Mouse (Mus musculus): ENCODE measurements at regions not wholly inside any gene's neighbourhood (a gene's known extent, or its start where the extent isn't known, plus 50 kb on each side); places are given as distances from the start of the nearest gene placed in this dataset.

DNA sequence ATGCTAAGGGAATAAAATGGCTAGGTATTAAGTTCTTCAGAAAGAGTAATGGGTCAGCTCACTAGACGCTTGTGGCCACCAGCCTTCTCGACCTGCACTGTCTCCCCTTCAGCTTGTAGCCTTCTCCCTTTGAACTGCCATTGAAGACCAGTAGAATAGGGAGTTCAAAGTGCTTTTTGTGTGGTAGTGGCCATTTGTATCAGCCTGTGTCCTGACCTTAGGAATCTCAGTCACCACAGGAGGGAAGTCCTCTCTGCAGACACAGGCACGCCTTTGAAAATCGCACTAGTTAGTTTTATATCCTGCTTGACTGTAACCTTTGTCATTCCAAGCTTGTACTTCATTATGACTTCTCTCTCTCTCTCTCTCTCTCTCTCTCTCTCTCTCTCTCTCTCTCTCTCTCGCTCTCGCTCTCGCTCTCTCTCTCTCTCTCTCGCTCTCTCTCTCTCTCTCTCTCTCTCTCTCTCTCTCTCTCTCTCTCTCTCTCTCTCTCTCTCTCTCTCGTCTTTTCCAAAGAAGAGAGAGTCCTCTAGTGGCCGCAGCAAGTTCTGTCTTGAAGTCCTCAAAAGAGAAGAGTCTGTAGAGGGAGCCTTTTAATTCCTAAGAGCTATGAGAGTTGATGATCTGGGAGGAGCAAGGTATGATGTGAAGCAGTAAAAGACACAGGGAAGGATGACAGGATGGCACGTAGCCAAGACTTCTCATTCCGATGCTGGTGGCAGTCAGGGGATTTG, 147.6 kb upstream of the Usp25 start:
- H3K4me2 ChIP-seq (ENCODE audit: low read length) = peak overlapping the region; percentile 19; the same call in 1 of the 2 replicates
- H3K9me3 ChIP-seq (replicated peaks; ENCODE audit: control insufficient read depth, low read length) = no peaks in the 10 kb centered on the region
- H3K4me1 ChIP-seq (ENCODE audit: control insufficient read depth, insufficient read depth, low read length) = no peaks in the 10 kb centered on the region
- no peak overlapping the region for H3K27ac ChIP-seq (ENCODE audit: low read depth, low read length)
- DNase-seq (ENCODE audit: low spot score) = peak; percentile 84
- no peaks in the 10 kb centered on the region for H3K27me3 ChIP-seq (replicated peaks; ENCODE audit: control insufficient read depth, insufficient read depth, low read length)
- H3K36me3 ChIP-seq (ENCODE audit: control insufficient read depth, insufficient read depth, low read length) = no peaks in the 10 kb centered on the region
- H3K9ac ChIP-seq (ENCODE audit: low read length) = no peak overlapping the region
- 28% methylated on average over 7 of the region's 12 CpGs for WGBS
- H3K4me3 ChIP-seq (ENCODE audit: low read depth, low read length) = no peak overlapping the region
- ATAC-seq = peak; percentile 87

DNA sequence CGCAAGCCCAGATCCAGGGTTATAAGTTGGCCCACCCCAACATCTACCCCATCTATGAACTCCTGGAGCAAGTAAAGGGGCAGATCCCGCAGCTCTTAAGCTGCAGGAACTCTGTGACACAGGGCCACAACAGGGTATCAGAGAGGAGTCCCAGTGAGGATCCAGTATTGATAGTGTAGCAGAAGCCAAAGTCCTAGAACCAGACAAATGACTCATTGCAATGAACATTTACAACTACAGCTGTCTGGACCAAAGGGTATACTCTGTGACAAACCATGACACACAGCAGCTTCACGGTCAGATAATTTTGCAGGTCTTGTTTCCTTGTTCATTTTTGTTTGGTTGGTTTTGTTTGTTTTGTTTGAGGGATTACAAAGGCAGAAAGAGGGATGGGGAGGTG, 149.1 kb upstream of the Usp25 start:
- no peak overlapping the region for H3K9ac ChIP-seq (ENCODE audit: low read length)
- H3K4me2 ChIP-seq (ENCODE audit: low read length) = no peak overlapping the region
- H3K9me3 ChIP-seq (replicated peaks; ENCODE audit: control insufficient read depth, low read length) = no peaks in the 10 kb centered on the region
- no peak overlapping the region for H3K27ac ChIP-seq (ENCODE audit: low read depth, low read length)
- no peak overlapping the region for H3K4me3 ChIP-seq (ENCODE audit: low read depth, low read length)
- H3K27me3 ChIP-seq (replicated peaks; ENCODE audit: control insufficient read depth, insufficient read depth, low read length) = no peaks in the 10 kb centered on the region
- WGBS = 94% methylated on average over 3 of the region's 3 CpGs
- no peaks in the 10 kb centered on the region for H3K36me3 ChIP-seq (ENCODE audit: control insufficient read depth, insufficient read depth, low read length)
- ATAC-seq (no peak), DNase-seq (ENCODE audit: low spot score) (no peak)
- no peaks in the 10 kb centered on the region for H3K4me1 ChIP-seq (ENCODE audit: control insufficient read depth, insufficient read depth, low read length)

DNA sequence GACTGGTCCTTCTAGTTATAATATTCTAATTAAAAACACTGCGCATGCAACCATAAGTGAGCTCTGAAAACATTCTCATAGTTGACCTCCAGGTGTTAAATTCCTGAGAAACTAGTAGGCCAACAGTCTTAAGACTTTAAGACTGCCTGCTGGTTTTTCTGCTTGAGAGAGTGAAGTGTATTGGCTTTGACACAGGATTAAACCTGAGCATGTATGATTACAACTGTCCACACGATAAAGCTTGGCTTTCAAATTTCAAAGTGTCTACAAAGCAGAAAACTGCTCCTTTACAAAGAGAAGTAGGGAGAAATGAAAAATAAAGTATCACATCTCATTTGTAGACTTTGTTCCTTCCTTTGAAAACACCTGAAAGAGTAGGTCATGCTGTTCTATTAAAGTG, 157.7 kb upstream of the Usp25 start:
- 65% methylated on average over 2 of the region's 2 CpGs for WGBS
- no peak for ATAC-seq
- Histone ChIP-seq H3K4me1 (ENCODE audit: control insufficient read depth, insufficient read depth, low read length) (no peaks in the 10 kb centered on the region), H3K27me3 (replicated peaks; ENCODE audit: control insufficient read depth, insufficient read depth, low read length) (no peaks in the 10 kb centered on the region), H3K4me3 (ENCODE audit: low read depth, low read length) (no peak overlapping the region), H3K9ac (ENCODE audit: low read length) (no peak overlapping the region), H3K27ac (ENCODE audit: low read depth, low read length) (no peak overlapping the region), H3K4me2 (ENCODE audit: low read length) (no peak overlapping the region), H3K36me3 (ENCODE audit: control insufficient read depth, insufficient read depth, low read length) (no peaks in the 10 kb centered on the region), H3K9me3 (replicated peaks; ENCODE audit: control insufficient read depth, low read length) (no peaks in the 10 kb centered on the region)
- DNase-seq (ENCODE audit: low spot score) = no peak

GRCm38 (mm10) chr16:76851396-76851795, 162.1 kb upstream of the Usp25 start:
- DNase-seq (ENCODE audit: low spot score) = no peak
- no peak overlapping the region for H3K9ac ChIP-seq (ENCODE audit: low read length)
- H3K27me3 ChIP-seq (replicated peaks; ENCODE audit: control insufficient read depth, insufficient read depth, low read length) = no peaks in the 10 kb centered on the region
- H3K27ac ChIP-seq (ENCODE audit: low read depth, low read length) = no peak overlapping the region
- 70% methylated on average over 3 of the region's 3 CpGs for WGBS
- H3K4me1 ChIP-seq (ENCODE audit: control insufficient read depth, insufficient read depth, low read length) = no peaks in the 10 kb centered on the region
- H3K9me3 ChIP-seq (replicated peaks; ENCODE audit: control insufficient read depth, low read length) = no peaks in the 10 kb centered on the region
- no peaks in the 10 kb centered on the region for H3K36me3 ChIP-seq (ENCODE audit: control insufficient read depth, insufficient read depth, low read length)
- no peak overlapping the region for H3K4me2 ChIP-seq (ENCODE audit: low read length)
- H3K4me3 ChIP-seq (ENCODE audit: low read depth, low read length) = no peak overlapping the region
- ATAC-seq = no peak

GRCm38 (mm10) chr16:76837450-76837849, 176.1 kb upstream of the Usp25 start:
- Histone ChIP-seq H3K27ac (ENCODE audit: low read depth, low read length) (no peak overlapping the region), H3K36me3 (ENCODE audit: control insufficient read depth, insufficient read depth, low read length) (no peaks in the 10 kb centered on the region), H3K4me1 (ENCODE audit: control insufficient read depth, insufficient read depth, low read length) (no peaks in the 10 kb centered on the region), H3K9me3 (replicated peaks; ENCODE audit: control insufficient read depth, low read length) (no peaks in the 10 kb centered on the region), H3K4me2 (ENCODE audit: low read length) (no peak overlapping the region), H3K27me3 (replicated peaks; ENCODE audit: control insufficient read depth, insufficient read depth, low read length) (no peaks in the 10 kb centered on the region), H3K9ac (ENCODE audit: low read length) (no peak overlapping the region), H3K4me3 (ENCODE audit: low read depth, low read length) (no peak overlapping the region)
- WGBS = 79% methylated on average over 4 of the region's 4 CpGs
- peak; percentile 10 for DNase-seq (ENCODE audit: low spot score)
- peak; percentile 40; the same call in 1 of the 2 replicates for ATAC-seq

- no peaks in the 10 kb centered on the region for H3K27me3 ChIP-seq (replicated peaks; ENCODE audit: control insufficient read depth, insufficient read depth, low read length)
- no peaks in the 10 kb centered on the region for H3K36me3 ChIP-seq (ENCODE audit: control insufficient read depth, insufficient read depth, low read length)
- peaks cover 5% of the 10 kb centered on the region for H3K4me1 ChIP-seq (ENCODE audit: control insufficient read depth, insufficient read depth, low read length)
- H3K9me3 ChIP-seq (replicated peaks; ENCODE audit: control insufficient read depth, low read length) = 0 out of 2 replicates have a peak, but pooled peaks cover 4% of the 10 kb centered on the region
- H3K9ac ChIP-seq (ENCODE audit: low read length) = no peak overlapping the region
- ATAC-seq = no peak
- DNase-seq (ENCODE audit: low spot score) = no peak
- H3K4me2 ChIP-seq (ENCODE audit: low read length) = no peak overlapping the region
- WGBS = 22% methylated on average over 3 of the region's 3 CpGs
- H3K27ac ChIP-seq (ENCODE audit: low read depth, low read length) = no peak overlapping the region
- H3K4me3 ChIP-seq (ENCODE audit: low read depth, low read length) = no peak overlapping the region
Measured at GRCm38 (mm10) chr16:76830371-76830770, 183.1 kb upstream of the Usp25 start.

GRCm38 (mm10) chr16:76827674-76828441, 185.6 kb upstream of the Usp25 start:
- H3K27me3 ChIP-seq (replicated peaks; ENCODE audit: control insufficient read depth, insufficient read depth, low read length) = no peaks in the 10 kb centered on the region
- H3K4me2 ChIP-seq (ENCODE audit: low read length) = no peak overlapping the region
- 0 out of 2 replicates have a peak, but pooled peaks cover 4% of the 10 kb centered on the region for H3K9me3 ChIP-seq (replicated peaks; ENCODE audit: control insufficient read depth, low read length)
- WGBS = 24% methylated on average over 7 of the region's 7 CpGs
- H3K9ac ChIP-seq (ENCODE audit: low read length) = no peak overlapping the region
- no peak overlapping the region for H3K4me3 ChIP-seq (ENCODE audit: low read depth, low read length)
- ATAC-seq = peak; percentile 97
- H3K36me3 ChIP-seq (ENCODE audit: control insufficient read depth, insufficient read depth, low read length) = no peaks in the 10 kb centered on the region
- peak overlapping the region; percentile 22; the same call in 1 of the 2 replicates for H3K27ac ChIP-seq (ENCODE audit: low read depth, low read length)
- peaks cover 5% of the 10 kb centered on the region for H3K4me1 ChIP-seq (ENCODE audit: control insufficient read depth, insufficient read depth, low read length)
- DNase-seq (ENCODE audit: low spot score) = peak; percentile 94

DNA sequence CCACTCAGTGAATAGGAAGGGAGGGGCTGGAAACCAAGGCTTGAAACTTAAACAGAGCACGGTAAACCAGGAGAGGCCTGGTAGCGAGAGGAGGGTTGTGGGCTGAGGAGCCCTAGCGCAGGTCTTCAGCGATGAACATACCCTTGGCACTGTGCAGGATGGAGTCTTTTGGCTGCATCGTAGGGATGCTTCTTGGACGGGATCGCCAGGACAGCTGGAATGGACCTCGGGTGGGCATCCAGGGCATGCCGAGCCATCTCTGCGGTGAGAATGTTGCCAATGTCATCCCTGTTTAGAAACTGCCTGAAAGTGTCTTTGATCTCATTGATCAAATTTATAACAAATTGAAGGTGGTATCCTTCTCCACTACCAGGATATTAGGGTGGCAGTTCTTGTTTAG, 192.2 kb upstream of the Usp25 start:
- Histone ChIP-seq H3K4me3 (ENCODE audit: low read depth, low read length) (no peak overlapping the region), H3K4me2 (ENCODE audit: low read length) (no peak overlapping the region), H3K9me3 (replicated peaks; ENCODE audit: control insufficient read depth, low read length) (0 out of 2 replicates have a peak, but pooled peaks cover 4% of the 10 kb centered on the region), H3K27me3 (replicated peaks; ENCODE audit: control insufficient read depth, insufficient read depth, low read length) (no peaks in the 10 kb centered on the region), H3K27ac (ENCODE audit: low read depth, low read length) (no peak overlapping the region), H3K36me3 (ENCODE audit: control insufficient read depth, insufficient read depth, low read length) (no peaks in the 10 kb centered on the region), H3K9ac (ENCODE audit: low read length) (no peak overlapping the region), H3K4me1 (ENCODE audit: control insufficient read depth, insufficient read depth, low read length) (no peaks in the 10 kb centered on the region)
- WGBS = 93% methylated on average over 10 of the region's 10 CpGs
- no peak for ATAC-seq
- DNase-seq (ENCODE audit: low spot score) = no peak

Data from forebrain, embryonic 14.5 days (tissue).